Mouse (Mus musculus): ENCODE measurements around the gene Npb. TPM values are rescaled to one million over a fixed set of nuclear protein-coding genes. Genes with fewer than 3 reads are reported as not detected.

Gene Npb
- polyA plus RNA-seq, 1 experiment = not detected

GRCm38 (mm10) chr11:120618619-120619535 lies 10.6 kb downstream of the Npb start:
- H3K27ac ChIP-seq (ENCODE audit: insufficient read depth, low read length) = peak overlapping the region; percentile 74
- TF ChIP-seq CTCF (IDR thresholded peaks at IDR 0.05; ENCODE audit: low read depth, low read length) (no peak), POLR2A (IDR thresholded peaks at IDR 0.05; ENCODE audit: insufficient read depth, low read length) (no peak), EP300 (IDR thresholded peaks at IDR 0.05; ENCODE audit: insufficient read depth, low read depth, low read length) (no peak)
- peaks cover 2% of the 10 kb centered on the region; the same call in 1 of the 2 replicates for H3K36me3 ChIP-seq (ENCODE audit: control insufficient read depth, insufficient read depth, low read length, poor library complexity, severe bottlenecking)
- H3K4me1 ChIP-seq (ENCODE audit: control insufficient read depth, insufficient read depth, low read length) = peaks cover 4% of the 10 kb centered on the region
- peak overlapping the region; percentile 65 for H3K9ac ChIP-seq (ENCODE audit: low read depth, poor library complexity, severe bottlenecking)
- H3K27me3 ChIP-seq (ENCODE audit: control insufficient read depth, insufficient read depth, low read length, poor library complexity, severe bottlenecking) = no peaks in the 10 kb centered on the region
- H3K4me3 ChIP-seq (ENCODE audit: low read depth, low read length) = no peak overlapping the region
- H3K9me3 ChIP-seq (replicated peaks; ENCODE audit: control insufficient read depth, insufficient read depth, low read length, poor library complexity, severe bottlenecking) = no peaks in the 10 kb centered on the region

GRCm38 (mm10) chr11:120620195-120620594 lies 11.9 kb downstream of the Npb start:
- no peaks in the 10 kb centered on the region for H3K36me3 ChIP-seq (ENCODE audit: control insufficient read depth, insufficient read depth, low read length, poor library complexity, severe bottlenecking)
- TF ChIP-seq EP300 (IDR thresholded peaks at IDR 0.05; ENCODE audit: insufficient read depth, low read depth, low read length) (no peak), POLR2A (IDR thresholded peaks at IDR 0.05; ENCODE audit: insufficient read depth, low read length) (no peak), CTCF (IDR thresholded peaks at IDR 0.05; ENCODE audit: low read depth, low read length) (no peak)
- H3K4me3 ChIP-seq (ENCODE audit: low read depth, low read length) = peak overlapping the region; percentile 35
- H3K9me3 ChIP-seq (replicated peaks; ENCODE audit: control insufficient read depth, insufficient read depth, low read length, poor library complexity, severe bottlenecking) = no peaks in the 10 kb centered on the region
- H3K9ac ChIP-seq (ENCODE audit: low read depth, poor library complexity, severe bottlenecking) = peak overlapping the region; percentile 43
- 0 out of 2 replicates have a peak overlapping the region, but pooled peaks have one; percentile 9 for H3K27ac ChIP-seq (ENCODE audit: insufficient read depth, low read length)
- peaks cover 4% of the 10 kb centered on the region for H3K4me1 ChIP-seq (ENCODE audit: control insufficient read depth, insufficient read depth, low read length)
- no peaks in the 10 kb centered on the region for H3K27me3 ChIP-seq (ENCODE audit: control insufficient read depth, insufficient read depth, low read length, poor library complexity, severe bottlenecking)

- Histone ChIP-seq H3K4me1 (ENCODE audit: control insufficient read depth, insufficient read depth, low read length) (peaks cover 2% of the 10 kb centered on the region), H3K4me3 (ENCODE audit: low read depth, low read length) (no peak overlapping the region), H3K27me3 (ENCODE audit: control insufficient read depth, insufficient read depth, low read length, poor library complexity, severe bottlenecking) (no peaks in the 10 kb centered on the region), H3K27ac (ENCODE audit: insufficient read depth, low read length) (no peak overlapping the region), H3K9me3 (replicated peaks; ENCODE audit: control insufficient read depth, insufficient read depth, low read length, poor library complexity, severe bottlenecking) (no peaks in the 10 kb centered on the region), H3K9ac (ENCODE audit: low read depth, poor library complexity, severe bottlenecking) (no peak overlapping the region), H3K36me3 (ENCODE audit: control insufficient read depth, insufficient read depth, low read length, poor library complexity, severe bottlenecking) (no peaks in the 10 kb centered on the region)
- TF ChIP-seq POLR2A (IDR thresholded peaks at IDR 0.05; ENCODE audit: insufficient read depth, low read length) = no peak
- no peak for TF ChIP-seq EP300 (IDR thresholded peaks at IDR 0.05; ENCODE audit: insufficient read depth, low read depth, low read length)
- TF ChIP-seq CTCF (IDR thresholded peaks at IDR 0.05; ENCODE audit: low read depth, low read length) = no peak
Measured at GRCm38 (mm10) chr11:120622805-120623204, 14.5 kb downstream of the Npb start.

- no peak overlapping the region for H3K27ac ChIP-seq (ENCODE audit: insufficient read depth, low read length)
- H3K4me3 ChIP-seq (ENCODE audit: low read depth, low read length) = peak overlapping the region; percentile 72
- H3K9ac ChIP-seq (ENCODE audit: low read depth, poor library complexity, severe bottlenecking) = peak overlapping the region; percentile 62
- TF ChIP-seq EP300 (IDR thresholded peaks at IDR 0.05; ENCODE audit: insufficient read depth, low read depth, low read length) (no peak), POLR2A (IDR thresholded peaks at IDR 0.05; ENCODE audit: insufficient read depth, low read length) (no peak), CTCF (IDR thresholded peaks at IDR 0.05; ENCODE audit: low read depth, low read length) (peak; percentile 83)
- H3K36me3 ChIP-seq (ENCODE audit: control insufficient read depth, insufficient read depth, low read length, poor library complexity, severe bottlenecking) = peaks cover 7% of the 10 kb centered on the region; the same call in 1 of the 2 replicates
- H3K4me1 ChIP-seq (ENCODE audit: control insufficient read depth, insufficient read depth, low read length) = peaks cover 2% of the 10 kb centered on the region
- H3K9me3 ChIP-seq (replicated peaks; ENCODE audit: control insufficient read depth, insufficient read depth, low read length, poor library complexity, severe bottlenecking) = no peaks in the 10 kb centered on the region
- no peaks in the 10 kb centered on the region for H3K27me3 ChIP-seq (ENCODE audit: control insufficient read depth, insufficient read depth, low read length, poor library complexity, severe bottlenecking)
Measured at GRCm38 (mm10) chr11:120623961-120624679, 15.8 kb downstream of the Npb start.

- no peaks in the 10 kb centered on the region for H3K9me3 ChIP-seq (replicated peaks; ENCODE audit: control insufficient read depth, insufficient read depth, low read length, poor library complexity, severe bottlenecking)
- H3K36me3 ChIP-seq (ENCODE audit: control insufficient read depth, insufficient read depth, low read length, poor library complexity, severe bottlenecking) = peaks cover 8% of the 10 kb centered on the region; the same call in 1 of the 2 replicates
Measured at GRCm38 (mm10) chr11:120624680-120625111, 16.4 kb downstream of the Npb start.

More at GRCm38 (mm10) chr11:120624680-120625111, 16.4 kb downstream of the Npb start:
- H3K27ac ChIP-seq (ENCODE audit: insufficient read depth, low read length) = no peak overlapping the region
- peak overlapping the region; percentile 62 for H3K9ac ChIP-seq (ENCODE audit: low read depth, poor library complexity, severe bottlenecking)
- no peaks in the 10 kb centered on the region for H3K27me3 ChIP-seq (ENCODE audit: control insufficient read depth, insufficient read depth, low read length, poor library complexity, severe bottlenecking)
- peaks cover 2% of the 10 kb centered on the region for H3K4me1 ChIP-seq (ENCODE audit: control insufficient read depth, insufficient read depth, low read length)
- no peak for TF ChIP-seq CTCF (IDR thresholded peaks at IDR 0.05; ENCODE audit: low read depth, low read length)
- TF ChIP-seq POLR2A (IDR thresholded peaks at IDR 0.05; ENCODE audit: insufficient read depth, low read length) = no peak
- TF ChIP-seq EP300 (IDR thresholded peaks at IDR 0.05; ENCODE audit: insufficient read depth, low read depth, low read length) = no peak
- H3K4me3 ChIP-seq (ENCODE audit: low read depth, low read length) = peak overlapping the region; percentile 72
